Mouse (Mus musculus) adrenal gland, adult 2 months (tissue): ENCODE measurements around the gene Dock6. TPM values are rescaled to one million over a fixed set of nuclear protein-coding genes. Genes with fewer than 3 reads are reported as not detected.
"Not testable (repeated sequence)": the region's sequence is repeated elsewhere in the genome, so short reads cannot be mapped to it uniquely, and the experiment has no call there.

Experiments
- DNase-seq: peaks from one replicate; pipeline ENCODE4 v3.0.0; 2021
- polyA plus RNA-seq: library from polyadenylated mRNA; depleted of rRNA; stranded (reverse); fragments of >200 nt; gene quantifications from 2 replicates; pipeline ENCODE4 v1.2.3, GENCODE M21; 2012
- total RNA-seq, 2 experiments: library from RNA; stranded (reverse); gene quantifications; 2 replicates each; pipeline ENCODE4 v1.2.3; 2021

Gene Dock6
- total and polyA plus RNA-seq, 3 experiments = 32.9 to 76.6 (median 37.0) TPM

DNA sequence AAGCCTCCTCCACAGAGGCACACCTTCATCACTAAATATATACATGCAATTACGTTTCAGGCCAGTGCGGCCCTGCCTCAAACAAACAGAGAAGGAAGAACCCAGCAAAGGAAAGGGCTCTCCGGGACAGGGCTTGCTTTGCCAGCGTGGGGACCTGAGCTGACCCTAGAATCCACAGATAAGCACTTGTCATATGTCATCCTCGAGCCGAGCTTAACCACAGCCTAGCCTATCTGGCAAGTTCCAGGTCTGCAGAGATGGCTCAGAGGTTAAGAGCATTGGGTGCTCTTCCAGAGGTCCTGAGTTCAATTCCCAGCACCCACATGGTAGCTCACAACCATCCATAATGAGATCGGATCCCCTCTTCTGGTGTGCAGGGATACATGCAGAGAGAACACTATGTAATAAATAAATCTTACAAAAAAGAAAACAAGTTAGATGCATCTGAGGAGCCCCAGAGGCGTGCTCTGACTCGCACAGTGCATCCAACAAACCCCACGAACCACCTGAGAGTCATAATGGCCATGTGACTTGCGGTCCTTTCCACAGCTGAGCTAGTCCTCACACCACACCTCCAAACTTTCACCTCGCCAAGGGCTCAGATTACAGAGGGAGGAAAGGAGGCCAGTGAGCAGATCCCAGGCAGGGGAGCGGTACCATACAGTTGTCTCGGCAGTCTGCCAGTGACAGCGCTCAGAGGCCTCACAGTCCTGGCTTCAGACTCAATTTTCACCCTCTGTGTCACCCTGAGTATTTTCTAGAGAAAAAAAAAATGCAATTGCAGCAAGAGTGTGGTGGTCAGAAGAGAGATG, 70.6 kb downstream of the Dock6 start:
- DNase-seq = no peak

- DNase-seq = no peak
These were observed 74.7 kb downstream of the Dock6 start for GRCm38 (mm10) chr9:21777726-21778125.

DNA sequence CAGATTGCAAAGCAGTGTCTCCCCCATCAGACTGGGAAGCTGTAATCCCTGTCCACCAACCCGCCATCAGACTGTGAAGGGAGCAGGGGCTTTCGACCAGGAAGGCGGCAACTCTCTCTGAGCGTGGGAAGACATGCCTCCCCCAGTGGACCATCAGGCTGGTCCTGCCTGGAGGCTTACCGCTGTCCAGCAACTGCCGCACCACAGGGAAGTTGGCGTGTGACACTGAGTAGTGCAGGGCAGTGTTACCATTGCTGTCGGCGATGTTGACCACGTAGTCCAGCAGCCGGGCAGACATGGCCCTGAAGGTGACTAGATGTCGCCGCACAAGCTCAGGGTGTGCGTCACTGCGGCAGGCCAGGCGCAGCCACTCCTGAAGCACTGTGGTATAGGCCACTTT, 78.1 kb downstream of the Dock6 start:
- DNase-seq = no peak

DNA sequence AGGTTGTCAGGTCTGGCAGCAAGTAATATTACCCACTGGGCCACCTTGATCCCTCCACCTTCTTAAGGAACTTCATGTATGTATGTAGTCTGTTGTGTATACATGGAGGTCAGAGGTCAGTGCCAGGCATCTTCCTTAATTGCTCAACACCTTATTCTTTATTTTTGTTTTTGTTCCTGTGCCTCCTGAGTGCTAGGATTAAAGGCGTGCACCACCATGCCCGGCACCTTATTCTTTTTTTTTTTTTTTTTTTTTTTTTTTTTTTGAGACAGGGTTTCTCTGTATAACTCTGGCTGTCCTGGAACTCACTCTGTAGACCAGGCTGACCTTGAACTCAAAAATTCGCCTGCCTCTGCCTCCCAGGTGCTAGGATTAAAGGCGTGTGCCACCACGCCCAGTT, 79.0 kb downstream of the Dock6 start:
- DNase-seq = not testable (repeated sequence)

GRCm38 (mm10) chr9:21769558-21770183, 82.8 kb downstream of the Dock6 start:
- peak; percentile 36 for DNase-seq

GRCm38 (mm10) chr9:21768511-21769411, 83.7 kb downstream of the Dock6 start:
- DNase-seq = no peak

- no peak for DNase-seq
These were observed 84.5 kb downstream of the Dock6 start for GRCm38 (mm10) chr9:21767896-21768295.

DNA sequence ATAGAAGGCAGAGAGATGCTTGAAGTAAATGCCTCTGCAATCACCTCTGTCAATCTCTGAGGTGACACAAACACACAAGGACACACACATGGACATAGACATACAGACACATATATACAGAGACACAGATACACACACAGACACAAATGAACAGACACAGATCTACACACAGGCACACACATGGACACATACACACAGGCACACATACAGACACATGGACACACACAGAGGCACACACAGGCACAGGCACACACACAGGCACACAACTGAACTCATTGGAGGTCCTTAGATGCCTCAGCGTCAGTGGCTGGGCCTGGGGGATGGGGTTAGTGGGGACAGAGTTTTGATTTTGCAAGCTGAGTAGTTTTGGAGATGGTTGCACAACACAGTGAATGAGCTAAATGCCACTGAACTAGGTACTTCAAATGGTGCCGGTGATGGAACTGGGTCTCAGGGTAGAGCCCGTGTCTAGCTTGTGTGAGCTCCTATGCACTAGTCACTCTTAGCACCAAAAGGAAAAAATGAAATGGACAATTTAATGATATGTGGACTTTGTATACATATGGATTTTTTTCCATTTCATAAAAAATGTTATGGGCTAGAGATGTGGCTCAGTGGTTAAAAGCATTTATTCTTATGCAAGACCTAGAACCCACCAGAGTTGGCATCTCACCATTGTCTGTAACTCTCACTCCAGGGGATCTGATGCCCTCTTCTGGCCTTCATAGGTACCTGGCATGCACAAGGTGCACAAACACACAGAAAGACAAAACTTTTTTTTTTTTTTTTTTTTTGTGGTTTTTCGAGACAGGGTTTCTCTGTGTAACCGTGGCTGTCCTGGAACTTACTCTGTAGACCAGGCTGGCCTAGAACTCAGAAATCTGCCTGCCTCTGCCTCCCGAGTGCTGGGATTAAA, 88.1 kb downstream of the Dock6 start:
- peak; percentile 35 for DNase-seq

GRCm38 (mm10) chr9:21762135-21762534, 90.3 kb downstream of the Dock6 start:
- peak; percentile 50 for DNase-seq

GRCm38 (mm10) chr9:21760155-21761088, 92.0 kb downstream of the Dock6 start, which contains the start of gene Spc24:
TSS of gene Spc24 (minus strand) at chr9:21760303.
- peak; percentile 96 for DNase-seq

DNA sequence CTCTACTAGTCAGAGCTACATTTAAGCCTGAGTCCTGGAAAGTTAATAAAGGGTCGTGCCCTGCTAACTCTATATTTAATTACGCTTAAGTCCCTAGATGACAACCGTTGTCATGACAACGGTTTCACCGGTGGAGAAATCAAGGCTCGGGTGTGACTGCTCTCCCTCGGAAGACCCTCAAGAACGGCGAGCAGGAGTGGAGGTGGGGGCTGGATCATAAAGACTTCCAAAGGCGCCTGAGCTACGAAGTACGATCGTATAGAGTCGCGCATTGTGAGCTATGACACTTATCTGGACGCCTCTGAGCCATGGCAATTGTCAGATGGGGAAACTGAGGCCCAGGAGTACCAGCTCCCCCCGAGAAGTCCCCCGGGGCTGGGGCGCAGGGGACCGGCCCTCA, 92.7 kb downstream of the Dock6 start:
- DNase-seq = no peak

DNA sequence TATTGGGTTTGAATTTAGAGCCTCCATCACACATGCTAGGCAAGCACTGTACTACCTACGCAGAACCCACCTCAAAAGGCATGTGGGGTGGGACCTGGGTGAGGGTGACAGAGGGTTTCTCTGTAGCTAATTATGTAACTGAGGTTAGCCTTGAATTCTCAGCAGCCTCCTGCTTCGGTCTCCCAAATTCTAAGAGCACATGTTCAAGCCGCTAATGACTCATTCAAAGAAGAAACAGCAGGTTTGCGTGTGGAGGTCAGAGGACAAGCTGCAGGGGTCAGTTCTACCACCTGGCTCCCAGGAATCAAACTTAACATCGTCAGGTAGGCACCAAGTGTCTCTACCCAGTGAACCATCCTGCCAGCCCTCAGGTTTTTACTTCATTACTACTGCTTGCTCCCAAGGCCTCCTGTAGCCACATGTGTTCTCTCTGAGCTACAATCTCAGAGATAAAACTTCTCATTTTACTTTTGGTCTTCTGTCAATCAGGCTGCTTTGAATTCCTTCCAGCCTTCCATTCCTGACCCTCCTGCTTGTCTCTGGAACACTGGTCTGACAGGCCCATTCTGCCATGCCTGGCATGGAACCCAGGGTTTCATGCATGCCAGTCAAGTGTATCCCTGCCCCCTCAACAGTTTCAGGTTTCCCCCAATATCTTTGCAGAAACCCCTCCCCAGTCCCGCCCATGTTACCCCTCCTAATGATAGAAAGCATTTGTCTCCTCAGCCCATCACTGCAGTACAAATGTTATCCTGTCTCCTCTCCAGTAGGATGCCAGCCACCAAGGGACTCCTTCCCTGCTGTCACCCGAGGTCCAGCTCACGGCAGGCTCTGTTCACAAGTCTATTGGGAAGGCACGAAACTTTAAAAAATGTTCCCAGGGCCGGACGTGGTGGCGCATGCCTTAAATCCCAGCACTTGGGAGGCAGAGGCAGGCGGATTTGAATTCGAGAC, 93.6 kb downstream of the Dock6 start:
- no peak for DNase-seq

DNA sequence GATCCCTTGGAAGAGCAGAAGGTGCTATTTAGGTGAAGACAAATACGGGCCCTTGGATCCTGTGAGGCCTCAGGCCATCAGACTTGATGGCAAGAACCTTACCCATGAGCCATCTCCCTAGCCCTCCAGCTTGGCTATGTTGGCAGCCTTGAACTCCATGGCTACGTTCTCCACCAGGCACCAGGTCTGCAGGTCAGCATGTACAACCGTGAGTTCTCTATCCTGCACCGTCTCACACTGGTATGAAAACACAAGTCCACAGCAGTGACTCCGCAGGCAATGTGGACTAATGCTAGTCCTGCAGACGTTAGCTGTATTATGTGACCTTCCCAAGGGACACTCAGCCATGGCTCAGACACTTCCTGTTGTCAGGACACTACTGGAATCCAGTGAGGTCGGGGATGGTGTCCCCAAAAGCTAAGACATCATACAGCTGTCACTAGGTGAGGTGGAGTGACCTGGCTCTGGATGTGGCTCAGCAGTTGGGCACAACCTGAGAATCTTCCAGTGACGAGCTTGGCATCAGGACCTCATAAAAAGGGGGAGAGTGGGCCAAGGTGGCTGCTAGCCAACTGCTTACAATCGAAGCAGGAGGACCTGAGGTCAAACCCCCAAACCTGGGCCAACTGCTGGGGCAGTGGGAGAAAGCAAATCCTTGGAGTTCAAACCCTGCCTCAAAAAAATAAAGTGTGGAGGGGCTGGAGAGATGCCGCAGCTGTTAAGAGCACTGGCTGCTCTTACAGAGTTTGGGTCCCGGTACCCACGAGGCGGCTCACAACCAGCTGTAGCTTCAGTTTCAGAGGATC, 97.7 kb downstream of the Dock6 start:
- no peak for DNase-seq

DNA sequence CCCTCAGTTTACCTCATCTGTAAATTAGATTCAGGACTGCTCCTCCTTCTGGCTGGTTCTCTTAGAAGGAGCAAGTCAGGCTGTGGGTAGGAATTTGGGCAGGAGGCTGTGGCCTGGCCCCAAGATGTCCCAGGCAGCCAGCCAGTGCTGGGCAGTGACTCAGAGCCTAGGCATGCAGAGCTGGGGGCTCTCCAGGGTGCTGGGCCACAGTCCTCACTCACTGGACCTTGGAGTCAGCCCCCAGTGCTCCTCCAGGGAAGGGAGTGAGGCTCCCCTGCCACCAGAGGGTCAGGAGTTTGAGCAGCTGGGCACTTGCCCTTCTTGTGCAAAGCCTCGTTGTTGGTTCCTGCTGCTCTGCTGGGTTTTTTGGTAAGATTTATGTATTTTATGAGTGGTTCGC, 98.4 kb downstream of the Dock6 start:
- peak; percentile 94 for DNase-seq

DNA sequence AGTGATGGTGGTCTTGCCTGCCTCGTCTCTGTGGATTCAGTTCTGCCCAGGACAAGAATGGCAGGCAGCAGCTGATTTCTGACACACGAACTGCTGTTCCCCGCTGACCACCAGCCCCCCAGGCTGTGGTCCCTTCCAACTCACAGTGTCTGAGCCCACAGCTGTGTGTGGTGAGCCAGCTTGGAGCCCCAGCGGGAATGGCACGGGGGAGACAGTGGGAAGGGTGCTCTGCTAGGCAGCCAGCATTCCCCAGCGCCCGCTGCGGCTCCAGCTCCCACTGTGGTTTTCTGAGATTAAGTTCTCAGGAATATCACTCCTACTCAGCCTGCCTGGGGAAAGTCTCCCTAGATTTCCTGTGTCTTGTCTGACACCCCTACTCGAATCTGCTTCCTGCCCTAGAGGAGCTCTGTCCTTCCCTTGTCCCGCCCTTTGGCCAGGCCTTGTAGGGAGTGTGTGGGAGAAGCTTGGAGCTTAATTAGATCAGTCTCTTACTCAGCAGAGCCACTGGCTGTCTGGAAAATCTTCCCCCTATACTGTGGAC, 100.1 kb downstream of the Dock6 start:
- DNase-seq = peak; percentile 58

- DNase-seq = peak; percentile 86
These were observed 101.1 kb downstream of the Dock6 start for GRCm38 (mm10) chr9:21751347-21751746.

GRCm38 (mm10) chr9:21750370-21750769, 102.1 kb downstream of the Dock6 start:
- no peak for DNase-seq
